Mouse (Mus musculus): Measurements from ENCODE around the gene Med17.

GRCm38 (mm10) chr9:15279649-15280490 lies at the start of gene Med17:
- TF ChIP-seq EP300 (IDR thresholded peaks at IDR 0.05; ENCODE audit: low read depth) (peak; percentile 63; the same call in 1 of the 2 replicates), CTCF (IDR thresholded peaks at IDR 0.05; ENCODE audit: low read depth) (no peak)
